Mouse (Mus musculus) embryonic fibroblast, embryonic 13.5 days (primary cell): ENCODE data around the gene Tusc2. TPM values are rescaled to one million over a fixed set of nuclear protein-coding genes. Genes with fewer than 3 reads are reported as not detected.
"Not testable (repeated sequence)": the region's sequence is repeated elsewhere in the genome, so short reads cannot be mapped to it uniquely, and the experiment has no call there.

Experiments
- H3K27ac ChIP-seq: 2 replicates; pipeline ENCODE4 v1.5.1; 2012; ENCODE audit warnings: low read length, control low read depth, inconsistent platforms; ENCODE audit not compliant: insufficient read depth
- H3K4me1 ChIP-seq: 2 replicates; pipeline ENCODE4 v1.6.1; 2011; ENCODE audit warnings: low read length; ENCODE audit not compliant: control insufficient read depth, insufficient read depth
- H3K4me3 ChIP-seq: 2 replicates; pipeline ENCODE4 v1.5.1; 2011; ENCODE audit warnings: mild to moderate bottlenecking, control low read depth, low read length; ENCODE audit not compliant: insufficient read depth
- CTCF ChIP-seq: IDR thresholded peaks from 2 replicates; pipeline ENCODE4 v1.5.1; 2011; ENCODE audit warnings: mild to moderate bottlenecking, control low read depth, low read length, moderate library complexity, borderline replicate concordance; ENCODE audit not compliant: insufficient read depth
- POLR2A ChIP-seq: IDR thresholded peaks from 2 replicates; pipeline ENCODE4 v1.6.1; 2011; ENCODE audit warnings: low read depth, mild to moderate bottlenecking, control low read depth, low read length, moderate library complexity
- polyA plus RNA-seq: library from polyadenylated mRNA; stranded (reverse); fragments of >200 nt; gene quantifications from 2 replicates; pipeline ENCODE4 v1.2.4, GENCODE M21; 2011; ENCODE audit warnings: low read depth; ENCODE audit not compliant: missing spikeins, insufficient read length

Tusc2 gene
- polyA plus RNA-seq, 1 experiment, result 14.5 TPM

GRCm38 (mm10) chr9:107550491-107551116, 12.5 kb upstream of the Tusc2 start:
- no peak for TF ChIP-seq POLR2A
- TF ChIP-seq CTCF, result no peak
- no peak overlapping the region for H3K27ac ChIP-seq
- H3K4me1 ChIP-seq, result peaks cover 5% of the 10 kb centered on the region; the same call in 1 of the 2 replicates
- no peak overlapping the region for H3K4me3 ChIP-seq

GRCm38 (mm10) chr9:107551117-107551889, 11.8 kb upstream of the Tusc2 start, which contains the start of gene Rassf1:
Gene Rassf1 (plus strand): TSS chr9:107551555.
- Histone ChIP-seq H3K4me1 (peaks cover 5% of the 10 kb centered on the region; the same call in 1 of the 2 replicates), H3K4me3 (peak within 1 kb of the TSS; percentile 62), H3K27ac (peak within 1 kb of the TSS; percentile 27)
- TF ChIP-seq POLR2A (peak; percentile 83), CTCF (no peak)

GRCm38 (mm10) chr9:107551890-107552355, 11.1 kb upstream of the Tusc2 start:
- Histone ChIP-seq H3K27ac (peak overlapping the region; percentile 27), H3K4me3 (peak overlapping the region; percentile 62), H3K4me1 (peaks cover 5% of the 10 kb centered on the region; the same call in 1 of the 2 replicates)
- TF ChIP-seq CTCF, result no peak
- TF ChIP-seq POLR2A, result peak; percentile 72

GRCm38 (mm10) chr9:107552690-107553393, 10.2 kb upstream of the Tusc2 start:
- no peak overlapping the region for H3K27ac ChIP-seq
- peak overlapping the region; percentile 62 for H3K4me3 ChIP-seq
- no peak for TF ChIP-seq POLR2A
- no peak for TF ChIP-seq CTCF
- H3K4me1 ChIP-seq, result peaks cover 12% of the 10 kb centered on the region

- Histone ChIP-seq H3K27ac (peak overlapping the region; percentile 55), H3K4me1 (peaks cover 12% of the 10 kb centered on the region), H3K4me3 (peak overlapping the region; percentile 62)
- TF ChIP-seq POLR2A (no peak), CTCF (no peak)
Measured at GRCm38 (mm10) chr9:107553541-107554318, 9.3 kb upstream of the Tusc2 start.

GRCm38 (mm10) chr9:107554319-107554825, 8.7 kb upstream of the Tusc2 start:
- peaks cover 12% of the 10 kb centered on the region for H3K4me1 ChIP-seq
- H3K27ac ChIP-seq, result peak overlapping the region; percentile 95
- H3K4me3 ChIP-seq, result peak overlapping the region; percentile 76
- TF ChIP-seq CTCF (no peak), POLR2A (peak; percentile 91)

- Histone ChIP-seq H3K4me1 (peaks cover 12% of the 10 kb centered on the region), H3K4me3 (peak overlapping the region; percentile 76), H3K27ac (peak overlapping the region; percentile 95)
- TF ChIP-seq POLR2A, result peak; percentile 71
- TF ChIP-seq CTCF, result no peak
Measured at GRCm38 (mm10) chr9:107555031-107555457, 8.0 kb upstream of the Tusc2 start.

- H3K4me1 ChIP-seq, result peaks cover 12% of the 10 kb centered on the region
- H3K27ac ChIP-seq, result peak overlapping the region; percentile 95
- H3K4me3 ChIP-seq, result peak overlapping the region; percentile 76
- TF ChIP-seq POLR2A, result no peak
- no peak for TF ChIP-seq CTCF
Measured at GRCm38 (mm10) chr9:107555701-107556100, 7.4 kb upstream of the Tusc2 start.

GRCm38 (mm10) chr9:107556346-107556745, 6.7 kb upstream of the Tusc2 start:
- H3K4me1 ChIP-seq, result peaks cover 12% of the 10 kb centered on the region; the same call in 1 of the 2 replicates
- peak overlapping the region; percentile 76 for H3K4me3 ChIP-seq

GRCm38 (mm10) chr9:107565556-107565955, 2.5 kb downstream of the Tusc2 start:
- H3K27ac ChIP-seq, H3K4me1 ChIP-seq: not testable (repeated sequence)

More at GRCm38 (mm10) chr9:107556346-107556745, 6.7 kb upstream of the Tusc2 start:
- H3K27ac ChIP-seq, result peak overlapping the region; percentile 7; the same call in 1 of the 2 replicates
- TF ChIP-seq CTCF (no peak), POLR2A (no peak)

More at GRCm38 (mm10) chr9:107565556-107565955, 2.5 kb downstream of the Tusc2 start:
- not testable (repeated sequence) for H3K4me3 ChIP-seq
